Mouse (Mus musculus) inflammation-experienced regulatory T-cells, adult 6 months (primary cell): ENCODE data around the gene Dip2a. TPM values are rescaled to one million over a fixed set of nuclear protein-coding genes. Genes with fewer than 3 reads are reported as not detected.

ENCODE experiments used
- ATAC-seq: one replicate; pipeline ENCODE4 v1.8.0; 2017
- polyA plus RNA-seq, 3 experiments: library from polyadenylated mRNA; unstranded; fragments of 100-300 nt; shearing (Covaris generic); gene quantifications; one replicate each; pipeline ENCODE4 v1.2.1; 2017

Dip2a gene
- polyA plus RNA-seq, 3 experiments from 2014 or later: 1.4 to 2.3 (median 1.7) TPM

DNA sequence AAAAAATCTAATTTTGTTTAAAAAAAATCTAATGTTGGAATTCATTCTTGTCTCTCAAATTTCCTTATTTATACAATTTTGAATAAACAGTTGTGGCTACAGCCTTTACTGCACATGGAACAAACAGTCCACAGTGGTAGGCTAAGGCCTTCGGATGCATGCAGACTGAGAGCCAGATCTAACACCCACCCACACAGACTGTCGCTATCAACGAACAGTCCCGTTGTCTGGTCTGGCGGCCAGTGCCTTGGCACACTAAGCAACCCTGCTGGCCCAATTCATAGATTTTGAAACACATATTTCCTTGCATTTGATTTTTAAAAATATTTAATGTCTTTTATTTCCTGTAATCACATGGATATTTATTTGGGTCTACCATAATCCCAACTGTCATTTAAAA, 45.0 kb downstream of the Dip2a start:
- ATAC-seq: no peak

GRCm38 (mm10) chr10:76293222-76293621, 51.9 kb downstream of the Dip2a start:
- ATAC-seq: no peak

GRCm38 (mm10) chr10:76289936-76290671, 55.0 kb downstream of the Dip2a start:
- ATAC-seq: no peak

DNA sequence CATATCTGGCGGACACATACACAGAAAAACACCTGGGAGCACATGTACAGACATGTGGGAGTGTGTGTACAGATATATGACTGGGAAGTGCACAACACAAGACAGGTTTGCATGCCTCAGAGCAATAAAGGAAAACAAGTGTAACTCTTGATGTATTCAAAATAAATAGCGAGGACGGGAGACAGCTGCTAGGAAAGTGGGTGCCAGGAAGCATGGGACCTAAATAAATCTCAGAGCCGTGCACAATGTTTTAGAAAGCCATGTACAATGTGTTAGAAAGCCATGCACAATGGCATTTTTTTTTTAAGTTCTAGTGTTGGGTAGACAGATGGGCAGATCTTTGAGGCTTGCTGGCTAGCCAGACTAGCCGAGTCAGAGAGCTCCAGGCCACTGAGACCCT, 56.0 kb downstream of the Dip2a start:
- ATAC-seq: no peak

DNA sequence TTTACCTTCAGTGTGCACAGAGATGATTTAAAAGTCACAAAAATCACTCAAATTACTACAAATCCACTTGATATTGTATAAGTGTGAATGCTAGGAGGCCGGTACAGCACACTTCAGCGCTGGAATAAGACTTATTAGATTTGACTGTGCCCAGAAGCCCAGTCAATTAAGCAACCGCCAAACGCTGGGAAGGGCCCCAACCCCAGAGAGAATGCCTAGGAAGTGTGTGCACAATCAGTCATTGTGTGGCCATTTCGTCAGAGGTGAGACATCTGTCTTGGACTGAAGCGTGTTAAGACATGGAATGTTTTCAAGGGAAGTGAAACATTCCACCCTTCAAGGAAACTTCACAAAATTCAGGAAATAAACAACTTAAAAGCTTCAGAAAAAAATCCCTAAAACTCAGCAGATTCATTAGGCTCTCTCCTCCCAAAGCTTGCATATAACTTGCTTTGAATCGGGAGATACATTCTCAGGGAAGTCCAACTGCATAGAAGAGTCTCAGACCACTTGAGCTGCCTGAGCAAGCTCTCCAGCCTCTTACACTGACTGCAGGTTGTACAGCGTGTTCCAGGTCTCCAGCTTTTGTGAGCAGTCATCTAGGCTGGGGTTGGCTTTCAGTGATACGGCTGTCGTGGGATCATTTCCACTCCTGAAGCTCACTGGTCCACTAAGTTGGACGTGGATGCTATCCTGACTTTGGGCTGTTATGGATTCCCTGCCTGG, 56.7 kb downstream of the Dip2a start:
- ATAC-seq: no peak

GRCm38 (mm10) chr10:76278541-76279097, 66.5 kb downstream of the Dip2a start:
- ATAC-seq: no peak

- no peak for ATAC-seq
Observed at GRCm38 (mm10) chr10:76275256-76275655, 69.8 kb downstream of the Dip2a start.

- ATAC-seq: peak; percentile 85
Observed at GRCm38 (mm10) chr10:76271238-76271637, 73.9 kb downstream of the Dip2a start.

GRCm38 (mm10) chr10:76262431-76262830, 82.7 kb downstream of the Dip2a start:
- ATAC-seq: no peak

DNA sequence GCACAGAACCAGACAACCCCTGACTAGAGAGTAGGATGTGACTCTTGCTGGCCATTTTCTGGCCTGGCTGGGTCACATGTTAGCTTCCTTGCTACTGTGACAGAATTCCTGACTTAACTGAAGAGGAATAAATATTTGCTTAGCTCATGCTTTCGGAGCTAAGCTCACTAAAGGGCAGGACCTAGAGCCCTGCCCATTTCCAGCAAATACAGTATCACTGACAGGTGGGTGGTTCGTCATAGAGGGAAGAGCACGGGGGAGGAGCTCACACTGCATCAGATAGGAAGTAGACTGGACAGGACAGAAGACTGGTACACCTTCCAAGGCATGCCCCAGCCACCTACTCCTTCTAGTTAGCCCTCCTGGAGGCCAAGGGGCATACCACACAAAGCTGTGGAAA, 83.6 kb downstream of the Dip2a start:
- no peak for ATAC-seq

GRCm38 (mm10) chr10:76260358-76261059, 84.6 kb downstream of the Dip2a start:
- no peak for ATAC-seq

DNA sequence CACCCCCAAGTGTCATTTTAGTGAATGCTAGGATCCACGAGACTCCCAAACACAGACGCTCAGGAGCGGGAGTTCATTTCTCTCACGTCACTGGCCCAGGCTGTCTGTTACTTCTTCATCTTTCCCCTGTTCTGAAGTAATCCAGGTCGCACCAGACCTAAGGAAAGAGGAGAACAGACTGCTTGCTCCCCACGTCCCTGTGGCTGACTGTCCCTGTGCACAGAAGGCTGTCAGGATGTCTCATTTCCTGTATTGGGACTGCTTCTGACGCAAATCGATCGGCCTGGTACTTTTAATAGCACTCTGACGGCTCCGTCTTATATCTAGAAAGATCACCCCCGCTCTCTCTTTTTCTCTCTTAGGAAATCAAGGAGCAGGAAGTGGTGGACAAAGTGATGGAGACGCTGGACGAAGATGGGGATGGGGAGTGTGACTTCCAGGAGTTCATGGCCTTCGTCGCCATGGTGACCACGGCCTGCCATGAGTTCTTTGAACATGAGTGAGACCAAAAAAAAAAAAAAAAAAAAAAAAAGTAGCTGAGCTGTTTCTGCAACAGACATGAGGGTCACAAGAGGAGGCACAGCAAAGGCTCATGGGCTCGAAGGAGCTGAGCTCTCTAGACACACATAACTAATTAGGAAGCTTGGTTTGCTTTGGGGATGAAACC, 85.4 kb downstream of the Dip2a start:
- no peak for ATAC-seq

DNA sequence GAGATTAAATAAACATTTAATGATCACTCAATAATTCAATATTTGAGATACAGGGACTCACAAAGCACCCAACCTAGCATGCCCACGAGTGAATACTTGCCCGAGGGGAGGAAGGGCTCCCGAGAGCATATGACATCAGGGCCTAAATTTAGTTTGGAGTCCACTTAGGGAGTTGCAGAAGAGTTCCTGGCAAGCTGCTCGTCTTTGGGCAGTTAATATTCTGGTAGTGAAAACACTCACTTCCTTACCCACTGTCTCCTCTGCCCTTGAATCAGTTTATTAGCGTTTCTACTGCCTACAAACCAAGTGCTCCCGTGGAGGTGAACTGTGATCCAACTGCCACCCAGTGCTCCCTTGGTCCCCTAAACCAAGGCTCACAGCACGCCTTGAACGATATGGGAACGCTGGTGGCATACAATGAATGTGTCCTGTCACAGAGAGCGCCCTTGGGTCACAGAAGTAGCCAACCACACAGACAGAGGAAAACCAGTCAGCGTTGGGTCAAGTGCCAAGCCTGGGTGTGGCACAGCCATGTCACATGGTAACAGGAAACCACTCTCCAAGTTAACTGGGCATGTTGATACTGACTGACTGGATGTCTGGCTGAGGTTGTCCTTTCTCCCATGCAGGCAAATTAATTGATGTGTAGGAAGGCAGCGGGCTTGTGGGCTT, 87.2 kb downstream of the Dip2a start:
- no peak for ATAC-seq

- no peak for ATAC-seq
Observed at GRCm38 (mm10) chr10:76257231-76257630, 87.9 kb downstream of the Dip2a start.

- no peak for ATAC-seq
Observed at GRCm38 (mm10) chr10:76255617-76256016, 89.5 kb downstream of the Dip2a start.

GRCm38 (mm10) chr10:76253536-76253935, 91.6 kb downstream of the Dip2a start, which contains the start of gene S100b:
TSS of gene S100b (plus strand) at chr10:76253853.
- ATAC-seq: no peak

- ATAC-seq: no peak
Observed at GRCm38 (mm10) chr10:76253079-76253478, 92.0 kb downstream of the Dip2a start.

- no peak for ATAC-seq
Observed at GRCm38 (mm10) chr10:76250870-76251269, 94.2 kb downstream of the Dip2a start.

GRCm38 (mm10) chr10:76248647-76248968, 96.5 kb downstream of the Dip2a start:
- ATAC-seq: no peak

- ATAC-seq: no peak
Observed at GRCm38 (mm10) chr10:76247960-76248646, 97.0 kb downstream of the Dip2a start.

GRCm38 (mm10) chr10:76246601-76247000, 98.5 kb downstream of the Dip2a start:
- no peak for ATAC-seq

- no peak for ATAC-seq
Observed at GRCm38 (mm10) chr10:76245106-76245505, 100.0 kb downstream of the Dip2a start.
